16 mouse cellular contexts compared by ENCODE assay signal in the genomic region with DNA sequence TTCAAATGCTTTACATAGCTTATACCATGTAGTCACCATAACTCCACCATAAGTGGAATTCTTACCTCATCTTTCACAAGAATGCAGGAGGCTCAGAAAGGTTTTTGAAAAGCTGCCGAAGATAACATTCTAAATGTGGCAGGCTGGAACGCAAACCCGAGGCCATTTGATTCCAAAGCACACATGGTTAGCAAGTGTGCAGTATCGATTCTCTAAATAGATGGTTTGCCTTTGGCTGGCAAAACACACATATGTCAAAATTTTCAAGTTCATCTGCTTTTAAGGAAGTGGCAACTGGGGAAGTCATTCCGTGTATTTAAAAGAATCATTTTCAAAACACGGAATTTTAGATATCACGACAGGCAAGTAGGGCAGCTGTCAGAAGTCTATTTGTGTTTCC.
A peak's percentile ranks its signal among the peaks of the same experiment; 100 is the strongest.
DNase-seq lines count a peak whose midpoint lies in the region; TF ChIP-seq lines count a peak whose summit lies in the region.
"Had no signal": no experiment of that assay in that cellular context is flagged by ENCODE, and none has a peak within 500 bp of the region (broad histone marks: within the 10 kb centered on the region; RNA-seq: fewer than 3 reads in every experiment).

No protein-coding gene starts in this region.

- H3K9me3 ChIP-seq in hindbrain, embryonic 10.5 days, result no peaks in the 10 kb centered on the region
- H3K9me3 ChIP-seq: embryonic facial prominence, embryonic 13.5 days; hindbrain, embryonic 13.5 days; midbrain, embryonic 12.5 days had no signal

- 92% methylated on average over 7 of the region's 7 CpGs for WGBS in hindbrain, embryonic 10.5 days

- DNase-seq in left cerebral cortex, adult 2 months (ENCODE audit: extremely low spot score in 1 of 2, low spot score in 2 of 2), result no peak
- DNase-seq in left cerebral cortex, adult 11 months (ENCODE audit: low spot score), result no peak
- peak; percentile 26 to 32 for DNase-seq in frontal cortex, postnatal 14 days (ENCODE audit: low spot score in 2 of 2)
- peak; percentile 18 to 42 for DNase-seq in left cerebral cortex, postnatal 36 days (ENCODE audit: low spot score in 2 of 2)
- DNase-seq in telencephalon, adult 2 months (ENCODE audit: low read depth, low spot score), result peak; percentile 84
- DNase-seq in hindbrain, embryonic 10.5 days (ENCODE audit: low spot score), result no peak
- no peak for DNase-seq in kidney, postnatal 14 days
- DNase-seq: cerebellum, adult 9-11 months; kidney, postnatal 4 days; liver; thymus, postnatal 25 days had no signal

- H3K4me3 ChIP-seq in left cerebral cortex, adult 2 months, result no peak overlapping the region
- H3K4me3 ChIP-seq in hindbrain, embryonic 10.5 days, result no peak overlapping the region
- H3K4me3 ChIP-seq: embryonic facial prominence, embryonic 13.5 days; heart, embryonic 10.5 days; hindbrain, embryonic 13.5 days; midbrain, embryonic 12.5 days had no signal

- intact Hi-C loops in left cerebral cortex, adult 2 months (cut with DNase I), result no loop called here
- intact Hi-C loops in left cerebral cortex, postnatal 36 days (cut with DNase I), result no loop called here

- H3K27me3 ChIP-seq in hindbrain, embryonic 10.5 days (ENCODE audit: insufficient read depth, poor library complexity, severe bottlenecking), result no peaks in the 10 kb centered on the region
- H3K27me3 ChIP-seq: embryonic facial prominence, embryonic 13.5 days; hindbrain, embryonic 13.5 days; midbrain, embryonic 12.5 days had no signal

- no peak for TF ChIP-seq CTCF in left cerebral cortex, adult 2 months (IDR thresholded peaks at IDR 0.05)

- no peaks in the 10 kb centered on the region for H3K4me1 ChIP-seq in hindbrain, embryonic 10.5 days (replicated peaks)
- H3K4me1 ChIP-seq: embryonic facial prominence, embryonic 13.5 days; heart, embryonic 10.5 days; hindbrain, embryonic 13.5 days; midbrain, embryonic 12.5 days had no signal

- H3K36me3 ChIP-seq in hindbrain, embryonic 10.5 days, result no peaks in the 10 kb centered on the region
- H3K36me3 ChIP-seq: embryonic facial prominence, embryonic 13.5 days; heart, embryonic 10.5 days; hindbrain, embryonic 13.5 days; midbrain, embryonic 12.5 days had no signal

- peak overlapping the region; percentile 20; the same call in 1 of the 2 replicates for H3K27ac ChIP-seq in left cerebral cortex, adult 2 months
- H3K27ac ChIP-seq in hindbrain, embryonic 10.5 days, result no peak overlapping the region
- H3K27ac ChIP-seq: embryonic facial prominence, embryonic 13.5 days; heart, embryonic 10.5 days; hindbrain, embryonic 13.5 days; midbrain, embryonic 12.5 days; stomach, postnatal 0 days had no signal

Comparison
In these comparisons a context has a peak if more than half of its experiments do, and no peak if none do; other contexts are left out.
1. DNase-seq: peak in frontal cortex, postnatal 14 days (2 of 2), left cerebral cortex, postnatal 36 days (2 of 2) and telencephalon, adult 2 months (single experiment); none in left cerebral cortex, adult 2 months (0 of 2), left cerebral cortex, adult 11 months (single experiment), hindbrain, embryonic 10.5 days (single experiment) and kidney, postnatal 14 days (single experiment).